Mouse (Mus musculus) testis, adult 2 months (tissue): ENCODE measurements at regions not wholly inside any gene's neighbourhood (a gene's known extent, or its start where the extent isn't known, plus 50 kb on each side); places are given as distances from the start of the nearest gene placed in this dataset.

Source experiments
- H3K27ac ChIP-seq: fragments of 200-500 bp; 2 replicates; pipeline ENCODE4 v1.5.1; 2012; ENCODE audit warnings: low read depth, low read length; ENCODE audit not compliant: control insufficient read depth, insufficient read depth
- H3K27me3 ChIP-seq: fragments of 200-500 bp; 2 replicates; pipeline ENCODE4 v1.6.1; 2012; ENCODE audit warnings: mild to moderate bottlenecking, low read length, moderate library complexity; ENCODE audit not compliant: control insufficient read depth, insufficient read depth
- H3K36me3 ChIP-seq: fragments of 200-500 bp; 2 replicates; pipeline ENCODE4 v1.6.1; 2012; ENCODE audit warnings: mild to moderate bottlenecking, low read length; ENCODE audit not compliant: control insufficient read depth, insufficient read depth
- H3K4me1 ChIP-seq: fragments of 200-500 bp; 2 replicates; pipeline ENCODE4 v1.6.1; 2012; ENCODE audit warnings: low read length; ENCODE audit not compliant: control insufficient read depth, insufficient read depth
- H3K4me3 ChIP-seq: fragments of 200-500 bp; 2 replicates; pipeline ENCODE4 v1.5.1; 2012; ENCODE audit warnings: low read depth, mild to moderate bottlenecking, low read length, moderate library complexity, mixed read lengths; ENCODE audit not compliant: control insufficient read depth
- CTCF ChIP-seq: fragments of 200-500 bp; IDR thresholded peaks from 2 replicates; pipeline ENCODE4 v1.5.1; 2012; ENCODE audit warnings: low read depth, mild to moderate bottlenecking, inconsistent platforms, low read length, moderate library complexity; ENCODE audit not compliant: control insufficient read depth, insufficient read depth, insufficient replicate concordance
- POLR2A ChIP-seq: fragments of 200-500 bp; IDR thresholded peaks from 2 replicates; pipeline ENCODE4 v1.6.1; 2012; ENCODE audit warnings: low read depth, mild to moderate bottlenecking, inconsistent platforms, low read length, moderate library complexity; ENCODE audit not compliant: control insufficient read depth

DNA sequence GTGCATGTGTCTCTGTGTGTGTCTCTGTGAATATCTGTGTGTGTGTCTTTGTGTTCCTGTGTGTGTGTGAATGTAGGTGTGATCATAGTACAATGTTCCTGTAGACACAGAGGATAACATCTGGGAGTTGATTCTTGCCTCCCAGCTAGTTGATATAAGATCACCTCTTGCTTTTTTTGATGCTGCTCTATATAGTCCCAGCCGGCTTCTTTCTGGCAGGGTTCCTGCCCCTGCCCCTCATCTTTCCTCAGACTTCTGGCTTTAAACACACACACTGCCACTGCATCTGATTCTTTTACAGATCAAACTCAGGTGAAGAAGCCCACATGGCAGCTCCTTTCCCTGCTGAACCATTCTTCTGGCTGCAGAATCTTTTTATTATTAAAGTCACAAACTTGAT, 487.6 kb upstream of the Arpp21 start:
- no peaks in the 10 kb centered on the region for H3K36me3 ChIP-seq
- H3K4me3 ChIP-seq: no peak overlapping the region
- H3K27ac ChIP-seq: no peak overlapping the region
- TF ChIP-seq CTCF: no peak
- no peak for TF ChIP-seq POLR2A
- no peaks in the 10 kb centered on the region for H3K27me3 ChIP-seq
- H3K4me1 ChIP-seq: no peaks in the 10 kb centered on the region

DNA sequence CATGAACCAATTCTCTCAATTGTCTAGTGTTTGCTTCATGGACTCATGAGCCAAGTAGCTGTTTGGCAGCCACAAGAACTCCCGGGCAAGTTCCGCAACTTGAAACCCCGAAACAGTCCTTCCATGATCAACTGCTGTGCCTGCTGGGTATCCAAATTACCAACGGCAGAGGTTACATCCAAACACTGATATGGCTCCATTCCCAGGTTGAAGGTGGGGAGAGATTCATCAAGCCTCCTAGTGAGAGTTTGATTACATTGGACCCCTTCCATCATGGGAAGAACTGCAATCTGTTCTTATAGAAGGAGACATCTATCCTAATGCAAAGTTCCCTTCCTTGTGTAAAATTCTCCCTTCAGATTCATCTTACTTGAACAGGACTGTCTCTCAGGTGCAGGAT, 486.8 kb upstream of the Arpp21 start:
- H3K36me3 ChIP-seq: no peaks in the 10 kb centered on the region
- no peak overlapping the region for H3K27ac ChIP-seq
- TF ChIP-seq POLR2A (no peak), CTCF (no peak)
- H3K4me3 ChIP-seq: no peak overlapping the region
- H3K4me1 ChIP-seq: no peaks in the 10 kb centered on the region
- H3K27me3 ChIP-seq: no peaks in the 10 kb centered on the region

DNA sequence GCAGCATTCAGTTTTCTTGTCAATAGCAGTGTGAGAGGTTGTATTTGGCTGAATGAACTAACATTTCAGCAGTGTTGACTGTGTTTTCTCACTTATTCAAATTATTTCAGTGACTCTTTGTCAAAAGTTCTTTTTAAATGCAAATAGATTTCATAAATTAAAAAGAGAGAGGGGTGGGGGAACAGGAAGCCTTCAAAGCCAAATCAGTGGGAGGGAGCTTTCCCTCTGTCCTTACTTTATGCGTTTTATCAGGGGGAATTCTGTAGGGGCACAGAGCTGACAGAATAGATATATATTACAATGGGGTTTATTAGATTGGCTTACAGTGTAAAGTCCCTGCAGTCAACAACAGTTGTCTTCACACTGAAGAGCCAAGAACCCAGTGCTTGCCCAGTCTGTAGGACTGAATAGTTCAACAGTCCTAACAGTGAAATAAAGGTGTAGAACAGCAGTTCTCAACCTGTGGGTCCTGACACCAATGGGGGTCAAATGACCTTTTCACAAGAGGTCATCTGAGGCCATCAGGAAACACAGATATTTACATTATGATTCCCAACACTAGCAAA, 479.5 kb upstream of the Arpp21 start:
- no peaks in the 10 kb centered on the region for H3K4me1 ChIP-seq
- no peaks in the 10 kb centered on the region for H3K36me3 ChIP-seq
- no peak overlapping the region for H3K27ac ChIP-seq
- no peak for TF ChIP-seq POLR2A
- TF ChIP-seq CTCF: no peak
- no peak overlapping the region for H3K4me3 ChIP-seq
- H3K27me3 ChIP-seq: no peaks in the 10 kb centered on the region

DNA sequence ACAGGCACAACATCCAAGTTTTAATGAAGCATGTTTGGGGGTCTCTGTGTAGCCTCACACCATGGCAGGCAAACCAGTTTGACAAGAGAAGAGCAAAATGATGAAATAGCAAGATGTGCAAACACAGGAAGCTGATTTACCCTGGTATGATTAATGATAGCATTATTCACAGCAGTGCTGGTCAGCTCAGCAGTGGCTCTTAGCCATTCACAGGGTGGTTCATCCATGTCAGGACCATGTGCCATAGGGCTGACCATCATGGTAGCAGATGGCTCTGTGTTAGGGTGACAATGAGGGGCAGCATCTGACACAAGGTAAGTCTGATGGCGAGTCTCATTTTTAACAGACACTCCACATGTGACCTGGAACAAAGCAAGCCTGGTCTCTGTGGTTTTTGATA, 443.1 kb upstream of the Arpp21 start:
- no peaks in the 10 kb centered on the region for H3K27me3 ChIP-seq
- TF ChIP-seq POLR2A (no peak), CTCF (no peak)
- H3K27ac ChIP-seq: no peak overlapping the region
- H3K4me1 ChIP-seq: no peaks in the 10 kb centered on the region
- H3K36me3 ChIP-seq: no peaks in the 10 kb centered on the region
- no peak overlapping the region for H3K4me3 ChIP-seq

DNA sequence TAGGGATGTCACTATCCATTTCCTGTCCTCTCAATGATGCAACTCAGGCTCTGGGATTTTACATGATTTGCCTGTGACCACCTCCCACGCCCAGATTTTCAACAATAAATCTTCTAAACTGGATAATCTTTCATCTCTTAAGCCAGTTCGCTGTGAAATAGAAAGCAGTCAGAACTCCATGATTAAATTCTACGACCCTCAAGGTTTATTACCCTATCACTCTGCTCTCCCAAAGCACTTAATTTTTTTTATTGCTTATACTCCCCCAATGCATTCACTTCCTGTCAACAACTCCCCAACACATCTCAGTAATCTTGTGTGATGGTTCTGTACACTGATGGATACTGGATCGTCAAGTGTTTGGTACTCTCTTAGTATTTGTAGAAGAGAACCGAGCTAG, 439.5 kb upstream of the Arpp21 start:
- TF ChIP-seq CTCF (no peak), POLR2A (no peak)
- H3K27me3 ChIP-seq: no peaks in the 10 kb centered on the region
- no peak overlapping the region for H3K27ac ChIP-seq
- no peaks in the 10 kb centered on the region for H3K36me3 ChIP-seq
- no peak overlapping the region for H3K4me3 ChIP-seq
- H3K4me1 ChIP-seq: no peaks in the 10 kb centered on the region
